Mouse (Mus musculus) forebrain, postnatal 0 days (tissue): ENCODE results near the gene Hoxa11. TPM values are rescaled to one million over a fixed set of nuclear protein-coding genes. Genes with fewer than 3 reads are reported as not detected.

Source experiments
- ATAC-seq: fragments of 200-750 bp; cut with Nextera tagmentation; 2 replicates; pipeline ENCODE4 v1.8.0; 2017; ENCODE audit warnings: mild to moderate bottlenecking, moderate library complexity
- DNase-seq: peaks from one replicate; pipeline ENCODE4 v3.0.0-alpha.2; 2015
- H3K27ac ChIP-seq: fragments of 300-500 bp; sonication (generic); 2 replicates; pipeline ENCODE4 v1.5.1; 2014; ENCODE audit warnings: low read depth, mild to moderate bottlenecking, antibody characterized with exemption, low read length, moderate library complexity, mixed read lengths
- H3K27me3 ChIP-seq: fragments of 300-500 bp; sonication (generic); 2 replicates; pipeline ENCODE4 v1.6.1; 2014; ENCODE audit warnings: mild to moderate bottlenecking, low read length, mixed read lengths; ENCODE audit not compliant: insufficient read depth
- H3K36me3 ChIP-seq: fragments of 300-500 bp; sonication (generic); 2 replicates; pipeline ENCODE4 v1.6.1; 2014; ENCODE audit warnings: mild to moderate bottlenecking, moderate library complexity; ENCODE audit not compliant: insufficient read depth
- H3K4me1 ChIP-seq: fragments of 300-500 bp; sonication (generic); 2 replicates; pipeline ENCODE4 v1.6.1; 2014; ENCODE audit warnings: antibody characterized with exemption; ENCODE audit not compliant: insufficient read depth
- H3K4me2 ChIP-seq: fragments of 300-500 bp; sonication (generic); 2 replicates; pipeline ENCODE4 v1.6.1; 2014; ENCODE audit warnings: low read depth, mild to moderate bottlenecking, moderate library complexity
- H3K4me3 ChIP-seq: fragments of 300-500 bp; sonication (generic); 2 replicates; pipeline ENCODE4 v1.5.1; 2014; ENCODE audit warnings: low read depth, low read length, mixed read lengths
- H3K9ac ChIP-seq: fragments of 300-500 bp; sonication (generic); 2 replicates; pipeline ENCODE4 v1.6.1; 2014; ENCODE audit warnings: mild to moderate bottlenecking
- H3K9me3 ChIP-seq: fragments of 300-500 bp; sonication (generic); 2 replicates; pipeline ENCODE4 v1.6.1; 2016; ENCODE audit warnings: low read length
- CTCF ChIP-seq: sonication (generic); IDR thresholded peaks from 2 replicates; pipeline ENCODE4 v1.5.1; 2016; ENCODE audit warnings: antibody characterized with exemption, control low read depth, low read depth
- WGBS: fragments of 180-500 bp; shearing (Covaris S2); extraction: QIAGEN DNeasy Blood & Tissue Kit; methylation state at CpG from one replicate; pipeline ENCODE4 v1.1.7; 2014; 5-methylcytosine and 5-hydroxymethylcytosine counted together
- polyA plus RNA-seq: library from polyadenylated mRNA; unstranded; fragments of >200 nt; fragmentation: Nextera tagmentation; extraction: Ambion mirVana; gene quantifications from 2 replicates; pipeline ENCODE4 v1.2.1, GENCODE M21; 2015
- total RNA-seq: library from RNA; depleted of rRNA; stranded (reverse); fragments of >200 nt; gene quantifications from 2 replicates; pipeline ENCODE4 v1.2.3, GENCODE M21; 2014

Hoxa11 gene
- total and polyA plus RNA-seq, 2 experiments from 2014 or later, result not detected

- Histone ChIP-seq H3K27ac (no peak overlapping the region), H3K36me3 (no peaks in the 10 kb centered on the region), H3K9ac (no peak overlapping the region), H3K4me3 (no peak overlapping the region), H3K4me1 (no peaks in the 10 kb centered on the region), H3K27me3 (peaks cover 96% of the 10 kb centered on the region), H3K4me2 (no peak overlapping the region), H3K9me3 (no peaks in the 10 kb centered on the region)
- TF ChIP-seq CTCF, result no peak
- 2% methylated on average over 36 of the region's 36 CpGs for WGBS
- DNase-seq, result no peak
- ATAC-seq, result no peak
Measured at GRCm38 (mm10) chr6:52224895-52225611, 20.6 kb downstream of the Hoxa11 start.

GRCm38 (mm10) chr6:52223939-52224760, 21.5 kb downstream of the Hoxa11 start:
- DNase-seq (no peak), ATAC-seq (no peak)
- no peak overlapping the region for H3K4me3 ChIP-seq
- no peak for TF ChIP-seq CTCF
- WGBS, result 3% methylated on average over 24 of the region's 24 CpGs
- peaks cover 98% of the 10 kb centered on the region for H3K27me3 ChIP-seq
- H3K9me3 ChIP-seq, result no peaks in the 10 kb centered on the region
- H3K4me2 ChIP-seq, result no peak overlapping the region
- H3K36me3 ChIP-seq, result no peaks in the 10 kb centered on the region
- H3K27ac ChIP-seq, result no peak overlapping the region
- no peak overlapping the region for H3K9ac ChIP-seq
- no peaks in the 10 kb centered on the region for H3K4me1 ChIP-seq

- TF ChIP-seq CTCF, result no peak
- H3K27ac ChIP-seq, result no peak overlapping the region
- H3K9me3 ChIP-seq, result no peaks in the 10 kb centered on the region
- H3K27me3 ChIP-seq, result peaks cover 99% of the 10 kb centered on the region
- ATAC-seq (no peak), DNase-seq (no peak)
- 15% methylated on average over 13 of the region's 13 CpGs for WGBS
- H3K4me1 ChIP-seq, result no peaks in the 10 kb centered on the region
- no peak overlapping the region for H3K4me2 ChIP-seq
- no peaks in the 10 kb centered on the region for H3K36me3 ChIP-seq
- no peak overlapping the region for H3K9ac ChIP-seq
- H3K4me3 ChIP-seq, result no peak overlapping the region
Measured at GRCm38 (mm10) chr6:52222729-52223128, 22.9 kb downstream of the Hoxa11 start.

GRCm38 (mm10) chr6:52221993-52222685, 23.5 kb downstream of the Hoxa11 start:
- Histone ChIP-seq H3K27me3 (peaks cover 99% of the 10 kb centered on the region), H3K9me3 (no peaks in the 10 kb centered on the region), H3K27ac (no peak overlapping the region), H3K4me2 (peak overlapping the region; percentile 88), H3K9ac (no peak overlapping the region), H3K36me3 (no peaks in the 10 kb centered on the region), H3K4me1 (peaks cover 3% of the 10 kb centered on the region; the same call in 1 of the 2 replicates), H3K4me3 (peak overlapping the region; percentile 50)
- DNase-seq (no peak), ATAC-seq (no peak)
- TF ChIP-seq CTCF, result no peak
- WGBS, result 10% methylated on average over 21 of the region's 21 CpGs

- H3K27me3 ChIP-seq, result peaks cover 99% of the 10 kb centered on the region
- ATAC-seq, result peak; percentile 79
- peaks cover 4% of the 10 kb centered on the region; the same call in 1 of the 2 replicates for H3K4me1 ChIP-seq
- H3K4me3 ChIP-seq, result peak within 1 kb of the TSS; percentile 50
- H3K4me2 ChIP-seq, result peak within 1 kb of the TSS; percentile 88
- no peaks in the 10 kb centered on the region for H3K9me3 ChIP-seq
- DNase-seq, result peak; percentile 90
- WGBS, result 2% methylated on average over 46 of the region's 46 CpGs
- H3K9ac ChIP-seq, result peak within 1 kb of the TSS; percentile 62
- H3K36me3 ChIP-seq, result no peaks in the 10 kb centered on the region
- peak; percentile 99 for TF ChIP-seq CTCF
- no peak within 1 kb of the TSS for H3K27ac ChIP-seq
Measured at GRCm38 (mm10) chr6:52221337-52221992, 24.1 kb downstream of the Hoxa11 start, which contains the start of gene Hoxa7. TSS of gene Hoxa7 (minus strand) at chr6:52221854.

- peaks cover 4% of the 10 kb centered on the region; the same call in 1 of the 2 replicates for H3K4me1 ChIP-seq
- TF ChIP-seq CTCF, result no peak
- no peaks in the 10 kb centered on the region for H3K9me3 ChIP-seq
- peak overlapping the region; percentile 88 for H3K4me2 ChIP-seq
- no peak overlapping the region for H3K27ac ChIP-seq
- H3K4me3 ChIP-seq, result peak overlapping the region; percentile 50
- no peak for DNase-seq
- no peak for ATAC-seq
- peaks cover 99% of the 10 kb centered on the region for H3K27me3 ChIP-seq
- no peak overlapping the region for H3K9ac ChIP-seq
- 5% methylated on average over 12 of the region's 12 CpGs for WGBS
- no peaks in the 10 kb centered on the region for H3K36me3 ChIP-seq
Measured at GRCm38 (mm10) chr6:52220865-52221310, 24.7 kb downstream of the Hoxa11 start.
